Mouse (Mus musculus) right cerebral cortex, postnatal 4 days (tissue): Measurements from ENCODE around the gene Sobp.

Source experiments
- DNase-seq: peaks from one replicate; pipeline ENCODE4 v3.0.0-alpha.2; 2022

Sobp gene

GRCm38 (mm10) chr10:43158917-43159316 lies 15.4 kb downstream of the Sobp start:
- no peak for DNase-seq

GRCm38 (mm10) chr10:43155046-43155560 lies 19.2 kb downstream of the Sobp start:
- peak; percentile 46 for DNase-seq

GRCm38 (mm10) chr10:43152643-43153042 lies 21.7 kb downstream of the Sobp start:
- DNase-seq, result no peak

- DNase-seq, result no peak
Measured at GRCm38 (mm10) chr10:43148456-43148855, 25.9 kb downstream of the Sobp start.

- DNase-seq, result no peak
Measured at GRCm38 (mm10) chr10:43143173-43143572, 31.2 kb downstream of the Sobp start.

- DNase-seq, result no peak
Measured at GRCm38 (mm10) chr10:43134027-43134426, 40.3 kb downstream of the Sobp start.

- no peak for DNase-seq
Measured at GRCm38 (mm10) chr10:43128750-43129149, 45.6 kb downstream of the Sobp start.

- no peak for DNase-seq
Measured at GRCm38 (mm10) chr10:43124561-43124960, 49.8 kb downstream of the Sobp start.

- no peak for DNase-seq
Measured at GRCm38 (mm10) chr10:43124156-43124555, 50.2 kb downstream of the Sobp start.

GRCm38 (mm10) chr10:43123422-43123821 lies 50.9 kb downstream of the Sobp start:
- no peak for DNase-seq

GRCm38 (mm10) chr10:43120688-43121450 lies 53.5 kb downstream of the Sobp start:
- DNase-seq, result no peak

GRCm38 (mm10) chr10:43116083-43116927 lies 58.0 kb downstream of the Sobp start:
- no peak for DNase-seq

- no peak for DNase-seq
Measured at GRCm38 (mm10) chr10:43112296-43112695, 62.0 kb downstream of the Sobp start.

- DNase-seq, result no peak
Measured at GRCm38 (mm10) chr10:43106616-43107015, 67.7 kb downstream of the Sobp start.

- no peak for DNase-seq
Measured at GRCm38 (mm10) chr10:43106196-43106595, 68.1 kb downstream of the Sobp start.

GRCm38 (mm10) chr10:43100513-43100912 lies 73.8 kb downstream of the Sobp start:
- DNase-seq, result no peak

GRCm38 (mm10) chr10:43099229-43099628 lies 75.1 kb downstream of the Sobp start:
- DNase-seq, result no peak

GRCm38 (mm10) chr10:43097755-43098154 lies 76.6 kb downstream of the Sobp start:
- no peak for DNase-seq

GRCm38 (mm10) chr10:43096614-43097013 lies 77.7 kb downstream of the Sobp start:
- no peak for DNase-seq

GRCm38 (mm10) chr10:43094537-43094936 lies 79.8 kb downstream of the Sobp start:
- no peak for DNase-seq

- no peak for DNase-seq
Measured at GRCm38 (mm10) chr10:43093440-43093839, 80.9 kb downstream of the Sobp start.

- DNase-seq, result no peak
Measured at GRCm38 (mm10) chr10:43090040-43090439, 84.3 kb downstream of the Sobp start.

- no peak for DNase-seq
Measured at GRCm38 (mm10) chr10:43087421-43087820, 86.9 kb downstream of the Sobp start.

GRCm38 (mm10) chr10:43086888-43087287 lies 87.4 kb downstream of the Sobp start:
- no peak for DNase-seq
